Mouse (Mus musculus): ENCODE results near the gene Vmn1r116.
"Not testable (repeated sequence)": the region's sequence is repeated elsewhere in the genome, so short reads cannot be mapped to it uniquely, and the experiment has no call there.

The Vmn1r116 gene

GRCm38 (mm10) chr7:20871956-20872355, at the start of gene Vmn1r116:
Gene Vmn1r116 (plus strand): TSS chr7:20872256.
- not testable (repeated sequence) for DNase-seq

GRCm38 (mm10) chr7:20844885-20845284, 27.2 kb upstream of the Vmn1r116 start, which contains the start of gene Vmn1r115:
Gene Vmn1r115 (minus strand): TSS chr7:20844985.
- DNase-seq: not testable (repeated sequence)

GRCm38 (mm10) chr7:20884021-20884420, 12.0 kb downstream of the Vmn1r116 start, which contains the start of gene Vmn1r117:
Gene Vmn1r117 (minus strand): TSS chr7:20884121.
- not testable (repeated sequence) for DNase-seq

- not testable (repeated sequence) for DNase-seq
Observed at GRCm38 (mm10) chr7:20912247-20912646, 40.2 kb downstream of the Vmn1r116 start, which contains the start of gene Vmn1r118. Gene Vmn1r118 (minus strand): TSS chr7:20912347.

Measured in right cerebral cortex, postnatal 4 days (tissue).